Mouse (Mus musculus) heart, postnatal 36 days (tissue): Measurements from ENCODE around the gene Shc3. TPM values are rescaled to one million over a fixed set of nuclear protein-coding genes. Genes with fewer than 3 reads are reported as not detected.

Experiments
- DNase-seq, 2 experiments: peaks; one replicate each; pipeline ENCODE4 v3.0.0; 2021 to 2022
- intact Hi-C: fragments of 180-260 bp; cut with DNase I; formaldehyde crosslinking; loops from one replicate; pipeline ENCODE4 v1.15.1; 2025
- total RNA-seq, 2 experiments: library from RNA; stranded (reverse); gene quantifications; 2 replicates each; pipeline ENCODE4 v1.2.3; 2021

Gene Shc3
- total RNA-seq, 2 experiments from 2014 or later: 1.4 to 2.2 TPM

DNA sequence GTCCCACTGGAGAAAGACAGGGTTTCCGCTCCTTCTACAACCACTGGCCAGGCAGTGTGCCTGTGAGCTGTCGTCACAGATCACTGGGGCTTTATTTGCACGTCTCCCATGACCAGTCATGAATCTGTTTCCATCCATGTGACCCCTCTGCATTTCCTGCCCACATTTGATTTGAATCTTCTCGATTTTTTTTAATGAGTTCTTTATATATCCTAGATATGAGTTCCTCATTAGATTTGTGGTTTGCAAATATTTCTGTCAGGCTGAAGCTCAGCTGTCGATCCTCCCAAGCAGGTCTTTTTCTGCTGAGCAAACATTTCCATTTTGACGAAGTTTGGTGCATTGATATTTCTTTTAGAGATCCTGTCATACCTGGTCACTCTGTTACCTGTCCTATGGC is 171.4 kb downstream of the Shc3 start:
- no peak for DNase-seq
- intact Hi-C loops: no loop called here

DNA sequence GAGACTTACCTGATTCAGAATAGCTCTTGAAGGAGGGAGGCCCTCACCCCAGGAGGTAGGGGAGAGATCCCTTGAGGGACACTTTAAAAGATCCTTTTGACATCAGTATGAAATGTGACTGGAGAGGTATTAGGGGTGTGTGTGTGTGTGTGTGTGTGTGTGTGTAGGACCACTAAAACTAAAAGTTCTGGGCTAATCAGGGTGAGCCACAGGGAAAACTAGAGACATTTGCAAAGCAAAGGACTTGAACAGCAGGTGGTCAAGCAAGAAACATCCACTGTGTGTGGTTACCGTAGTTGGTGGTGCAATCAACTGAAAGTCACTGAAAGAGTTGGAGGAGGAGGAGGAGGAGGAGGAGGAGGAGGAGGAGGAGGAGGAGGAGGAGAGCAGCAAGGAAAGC is 177.0 kb downstream of the Shc3 start:
- intact Hi-C loops: no loop called here

DNA sequence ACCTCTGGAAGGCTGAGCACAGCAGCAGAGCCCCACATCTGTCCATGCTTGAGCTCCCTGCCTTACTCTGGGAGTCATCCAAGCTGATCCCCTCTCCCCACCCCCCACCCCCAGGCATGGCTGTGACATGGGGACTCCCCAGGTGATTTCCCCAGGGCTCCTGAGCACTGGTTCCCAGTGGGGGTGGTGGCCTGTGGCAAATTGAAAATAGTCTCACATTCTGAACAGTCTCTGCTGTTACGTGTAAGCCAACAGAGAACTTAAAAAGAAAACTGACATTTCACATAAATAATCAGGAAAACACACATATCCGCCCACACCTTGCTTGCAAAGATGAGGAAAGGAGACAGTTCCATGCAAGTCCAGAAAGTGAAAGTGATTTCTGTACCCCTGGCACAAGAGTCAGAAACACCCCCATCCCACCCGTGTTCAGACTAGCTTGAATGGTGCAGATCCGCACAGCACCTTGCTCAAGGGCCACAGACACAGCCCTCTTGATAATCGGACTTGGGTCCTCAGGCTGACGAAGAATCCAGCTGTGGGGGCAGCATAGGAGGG is 177.8 kb downstream of the Shc3 start:
- no peak for DNase-seq
- intact Hi-C loops: no loop called here

More for the DNA sequence above, 177.0 kb downstream of the Shc3 start:
- no peak for DNase-seq

DNA sequence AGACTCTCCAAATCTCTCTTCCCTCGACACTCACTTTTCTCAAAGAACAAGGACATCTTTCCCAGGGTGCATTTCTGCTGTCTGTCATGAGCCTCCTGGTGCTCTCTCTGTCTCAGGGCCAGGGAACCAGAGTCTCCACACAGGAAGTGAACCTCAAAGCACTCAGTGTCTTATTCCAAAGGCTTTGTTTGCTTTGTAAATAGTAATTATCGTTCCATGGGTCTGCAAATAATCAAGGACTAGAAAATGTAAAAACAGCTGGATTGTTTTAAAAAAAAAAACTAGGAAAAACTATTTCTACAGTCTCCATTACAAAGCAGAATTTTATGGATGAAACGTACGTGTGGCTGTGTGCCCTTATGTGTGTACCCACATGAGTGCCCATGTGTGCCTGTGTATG is 178.8 kb downstream of the Shc3 start:
- intact Hi-C loops: no loop called here
- no peak for DNase-seq

DNA sequence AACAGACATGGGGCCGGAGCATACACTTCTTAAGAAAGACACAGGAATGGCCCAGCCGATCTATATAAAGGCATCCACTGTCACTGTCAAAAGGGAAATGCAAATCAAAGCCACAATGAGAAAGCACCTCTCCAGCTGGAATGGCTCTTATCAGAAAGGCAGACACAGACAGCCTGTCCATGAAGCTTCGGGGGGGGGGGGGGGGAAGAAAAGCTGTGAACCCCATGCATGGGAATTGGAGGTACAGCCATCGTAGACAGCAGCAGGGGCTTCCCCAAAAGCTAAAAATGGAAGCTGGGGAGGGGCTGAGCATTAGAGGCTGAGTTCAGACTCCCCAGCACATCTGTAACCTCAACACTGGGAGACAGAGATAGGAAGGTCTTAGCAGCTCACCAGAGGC is 181.3 kb downstream of the Shc3 start:
- DNase-seq: no peak
- intact Hi-C loops: no loop called here

DNA sequence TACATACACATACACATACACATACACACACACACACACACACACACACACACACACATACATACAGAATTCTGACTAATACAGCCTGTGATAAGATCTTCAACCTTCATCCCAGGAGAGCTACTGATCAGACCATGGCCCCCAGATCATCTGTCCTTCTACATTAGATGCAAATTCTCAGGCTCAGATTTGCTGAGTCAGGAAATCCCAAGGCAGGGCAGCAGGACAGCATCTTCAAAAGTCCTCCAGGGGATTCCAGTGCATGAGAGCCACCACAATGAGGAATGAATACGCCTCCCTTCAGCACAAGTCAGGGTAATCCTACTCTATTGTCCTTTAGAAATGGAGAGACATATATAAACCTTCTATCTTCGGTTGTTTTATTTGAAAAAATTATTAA is 184.3 kb downstream of the Shc3 start:
- intact Hi-C loops: no loop called here

GRCm38 (mm10) chr13:51381498-51381897 is 187.7 kb downstream of the Shc3 start:
- intact Hi-C loops: no loop called here
- no peak for DNase-seq

More for the DNA sequence above, 184.3 kb downstream of the Shc3 start:
- no peak for DNase-seq

Other genes starting within 250 kb of the Shc3 start
- gene S1pr3, start 160.8 kb downstream of the Shc3 start, total RNA-seq: 10 to 100 TPM; 12.6 to 13.8 TPM
- 1 to 10 TPM; 1.6 to 1.8 TPM for gene Cks2, start 75.8 kb upstream of the Shc3 start, total RNA-seq
- gene Secisbp2, start 82.3 kb upstream of the Shc3 start, total RNA-seq: 10 to 100 TPM; 12.6 to 14.2 TPM
- 10 to 100 TPM; 69.8 to 77.5 TPM for gene Sema4d, start 224.3 kb upstream of the Shc3 start, total RNA-seq